Mouse (Mus musculus) lung, embryonic 16.5 days (tissue): ENCODE measurements around the gene Clasp1. TPM values are rescaled to one million over a fixed set of nuclear protein-coding genes. Genes with fewer than 3 reads are reported as not detected.
A peak's percentile ranks its signal among the peaks of the same experiment; 100 is the strongest.

Experiments used
- ATAC-seq: fragments of 200-750 bp; cut with Nextera tagmentation; 2 replicates; pipeline ENCODE4 v1.8.0; 2017; ENCODE audit warnings: low read depth, mild to moderate bottlenecking, moderate library complexity
- H3K27ac ChIP-seq: fragments of 300-500 bp; sonication (generic); 2 replicates; pipeline ENCODE4 v1.5.1; 2014; ENCODE audit warnings: mild to moderate bottlenecking, control low read depth, low read length
- H3K27me3 ChIP-seq: fragments of 300-500 bp; sonication (generic); 2 replicates; pipeline ENCODE4 v1.6.1; 2014; ENCODE audit warnings: low read depth, low read length, mixed read lengths; ENCODE audit not compliant: control insufficient read depth, insufficient read depth
- H3K36me3 ChIP-seq: fragments of 300-500 bp; sonication (generic); 2 replicates; pipeline ENCODE4 v1.6.1; 2014; ENCODE audit warnings: low read length; ENCODE audit not compliant: control insufficient read depth, insufficient read depth
- H3K4me1 ChIP-seq: fragments of 300-500 bp; sonication (generic); replicated peaks from 2 replicates; pipeline ENCODE4 v1.6.1; 2014; ENCODE audit warnings: low read length, mixed read lengths; ENCODE audit not compliant: control insufficient read depth, insufficient read depth
- H3K4me2 ChIP-seq: fragments of 300-500 bp; sonication (generic); 2 replicates; pipeline ENCODE4 v1.6.1; 2014; ENCODE audit warnings: low read depth, low read length, control low read depth
- H3K4me3 ChIP-seq: fragments of 300-500 bp; sonication (generic); 2 replicates; pipeline ENCODE4 v1.5.1; 2014; ENCODE audit warnings: mild to moderate bottlenecking, low read length, control low read depth
- H3K9ac ChIP-seq: fragments of 300-500 bp; sonication (generic); 2 replicates; pipeline ENCODE4 v1.6.1; 2014; ENCODE audit warnings: low read length, control low read depth
- H3K9me3 ChIP-seq: fragments of 300-500 bp; sonication (generic); 2 replicates; pipeline ENCODE4 v1.6.1; 2016; ENCODE audit warnings: low read length; ENCODE audit not compliant: control insufficient read depth
- whole genome bisulfite sequencing: fragments of 180-500 bp; shearing (Covaris S2); extraction: QIAGEN DNeasy Blood & Tissue Kit; methylation state at CpG from one replicate; pipeline ENCODE4 v1.1.7; 2014; 5-methylcytosine and 5-hydroxymethylcytosine counted together
- polyA plus RNA-seq: library from polyadenylated mRNA; unstranded; fragments of >200 nt; fragmentation: Nextera tagmentation; extraction: Ambion mirVana; gene quantifications from 2 replicates; pipeline ENCODE4 v1.2.1, GENCODE M21; 2015

The Clasp1 gene
- polyA plus RNA-seq, 1 experiment from 2014 or later = 37.6 TPM

- Histone ChIP-seq H3K27me3 (no peaks in the 10 kb centered on the region), H3K4me2 (peak overlapping the region; percentile 58), H3K4me1 (peaks cover 11% of the 10 kb centered on the region), H3K27ac (peak overlapping the region; percentile 78), H3K36me3 (no peaks in the 10 kb centered on the region), H3K4me3 (peak overlapping the region; percentile 81), H3K9me3 (no peaks in the 10 kb centered on the region), H3K9ac (peak overlapping the region; percentile 88)
- ATAC-seq = peak; percentile 17
- WGBS = 0% methylated on average over 19 of the region's 19 CpGs
Observed at GRCm38 (mm10) chr1:118388127-118388756, 616 bp upstream of the Clasp1 start.

- ATAC-seq = peak; percentile 56
- H3K4me3 ChIP-seq = peak overlapping the region; percentile 81
- no peaks in the 10 kb centered on the region for H3K27me3 ChIP-seq
Observed at GRCm38 (mm10) chr1:118389454-118390265, 802 bp downstream of the Clasp1 start.

GRCm38 (mm10) chr1:118390266-118390660 is 1.4 kb downstream of the Clasp1 start:
- H3K4me3 ChIP-seq = peak overlapping the region; percentile 81
- H3K27me3 ChIP-seq = no peaks in the 10 kb centered on the region
- WGBS = 15% methylated on average over 8 of the region's 8 CpGs
- no peaks in the 10 kb centered on the region for H3K9me3 ChIP-seq
- peaks cover 11% of the 10 kb centered on the region for H3K4me1 ChIP-seq
- peak overlapping the region; percentile 88 for H3K9ac ChIP-seq
- H3K27ac ChIP-seq = peak overlapping the region; percentile 78
- no peaks in the 10 kb centered on the region for H3K36me3 ChIP-seq
- peak overlapping the region; percentile 65 for H3K4me2 ChIP-seq
- ATAC-seq = no peak

More at GRCm38 (mm10) chr1:118389454-118390265, 802 bp downstream of the Clasp1 start:
- H3K9ac ChIP-seq = peak overlapping the region; percentile 88
- H3K4me2 ChIP-seq = peak overlapping the region; percentile 65
- H3K27ac ChIP-seq = peak overlapping the region; percentile 78
- under 1% methylated on average over 44 of the region's 44 CpGs for WGBS
- H3K9me3 ChIP-seq = no peaks in the 10 kb centered on the region
- H3K36me3 ChIP-seq = no peaks in the 10 kb centered on the region
- H3K4me1 ChIP-seq = peaks cover 11% of the 10 kb centered on the region

GRCm38 (mm10) chr1:118390871-118391387 is 2.1 kb downstream of the Clasp1 start:
- Histone ChIP-seq H3K4me3 (peak overlapping the region; percentile 81), H3K4me2 (peak overlapping the region; percentile 65), H3K4me1 (peaks cover 11% of the 10 kb centered on the region), H3K27ac (no peak overlapping the region), H3K36me3 (no peaks in the 10 kb centered on the region), H3K9me3 (no peaks in the 10 kb centered on the region), H3K27me3 (no peaks in the 10 kb centered on the region), H3K9ac (no peak overlapping the region)
- WGBS = 60% methylated on average over 2 of the region's 2 CpGs
- ATAC-seq = no peak

GRCm38 (mm10) chr1:118392246-118392645 is 3.4 kb downstream of the Clasp1 start:
- H3K4me2 ChIP-seq = no peak overlapping the region
- no peaks in the 10 kb centered on the region for H3K27me3 ChIP-seq
- no peaks in the 10 kb centered on the region for H3K9me3 ChIP-seq
- H3K4me1 ChIP-seq = peaks cover 11% of the 10 kb centered on the region
- ATAC-seq = no peak
- no peak overlapping the region for H3K4me3 ChIP-seq
- no peak overlapping the region for H3K9ac ChIP-seq
- H3K36me3 ChIP-seq = no peaks in the 10 kb centered on the region
- H3K27ac ChIP-seq = no peak overlapping the region
- WGBS = 94% methylated on average over 2 of the region's 2 CpGs

GRCm38 (mm10) chr1:118393916-118394315 is 5.1 kb downstream of the Clasp1 start:
- 91% methylated on average over 3 of the region's 3 CpGs for WGBS
- Histone ChIP-seq H3K4me2 (no peak overlapping the region), H3K4me3 (no peak overlapping the region), H3K4me1 (peaks cover 7% of the 10 kb centered on the region), H3K27me3 (no peaks in the 10 kb centered on the region), H3K9ac (no peak overlapping the region), H3K27ac (no peak overlapping the region), H3K9me3 (no peaks in the 10 kb centered on the region), H3K36me3 (no peaks in the 10 kb centered on the region)
- no peak for ATAC-seq

- peaks cover 3% of the 10 kb centered on the region; the same call in 1 of the 2 replicates for H3K4me1 ChIP-seq
- H3K4me3 ChIP-seq = no peak overlapping the region
- no peaks in the 10 kb centered on the region for H3K9me3 ChIP-seq
- no peaks in the 10 kb centered on the region for H3K27me3 ChIP-seq
- no peak overlapping the region for H3K9ac ChIP-seq
- 86% methylated on average over 9 of the region's 9 CpGs for WGBS
- no peak for ATAC-seq
- H3K36me3 ChIP-seq = no peaks in the 10 kb centered on the region
- no peak overlapping the region for H3K27ac ChIP-seq
- H3K4me2 ChIP-seq = no peak overlapping the region
Observed at GRCm38 (mm10) chr1:118397866-118398265, 9.0 kb downstream of the Clasp1 start.

GRCm38 (mm10) chr1:118398567-118398966 is 9.7 kb downstream of the Clasp1 start:
- Histone ChIP-seq H3K4me2 (0 out of 2 replicates have a peak overlapping the region, but pooled peaks have one; percentile 4), H3K4me1 (peaks cover 3% of the 10 kb centered on the region; the same call in 1 of the 2 replicates), H3K27ac (peak overlapping the region; percentile 71), H3K9ac (no peak overlapping the region), H3K9me3 (no peaks in the 10 kb centered on the region), H3K27me3 (no peaks in the 10 kb centered on the region), H3K36me3 (no peaks in the 10 kb centered on the region), H3K4me3 (no peak overlapping the region)
- 57% methylated on average over 6 of the region's 6 CpGs for WGBS
- peak; percentile 49 for ATAC-seq

GRCm38 (mm10) chr1:118399625-118400310 is 10.9 kb downstream of the Clasp1 start:
- H3K4me2 ChIP-seq = no peak overlapping the region
- H3K4me3 ChIP-seq = no peak overlapping the region
- ATAC-seq = no peak
- no peak overlapping the region for H3K27ac ChIP-seq
- no peaks in the 10 kb centered on the region for H3K9me3 ChIP-seq
- H3K4me1 ChIP-seq = peaks cover 3% of the 10 kb centered on the region; the same call in 1 of the 2 replicates
- WGBS = 76% methylated on average over 8 of the region's 8 CpGs
- no peaks in the 10 kb centered on the region for H3K36me3 ChIP-seq
- no peaks in the 10 kb centered on the region for H3K27me3 ChIP-seq
- no peak overlapping the region for H3K9ac ChIP-seq
